Mouse (Mus musculus) gonadal fat pad, adult 2 months (tissue): ENCODE measurements around the gene Inpp4a. TPM values are rescaled to one million over a fixed set of nuclear protein-coding genes. Genes with fewer than 3 reads are reported as not detected.
A peak's percentile ranks its signal among the peaks of the same experiment; 100 is the strongest.

Source experiments
- DNase-seq: peaks from one replicate; pipeline ENCODE4 v3.0.0-alpha.2; 2012; ENCODE audit warnings: low read depth
- polyA plus RNA-seq: library from polyadenylated mRNA; depleted of rRNA; stranded (reverse); fragments of >200 nt; gene quantifications from 2 replicates; pipeline ENCODE4 v1.2.3, GENCODE M21; 2012; rRNA removed

Inpp4a gene
- polyA plus RNA-seq, 1 experiment: 10.6 TPM

- no peak for DNase-seq
Observed at GRCm38 (mm10) chr1:37409647-37410046, 110.0 kb downstream of the Inpp4a start.

- DNase-seq: no peak
Observed at GRCm38 (mm10) chr1:37415394-37415793, 115.7 kb downstream of the Inpp4a start.

GRCm38 (mm10) chr1:37419420-37419819, 119.8 kb downstream of the Inpp4a start:
- no peak for DNase-seq

GRCm38 (mm10) chr1:37427144-37427875, 127.6 kb downstream of the Inpp4a start:
- no peak for DNase-seq

- DNase-seq: no peak
Observed at GRCm38 (mm10) chr1:37428911-37429310, 129.2 kb downstream of the Inpp4a start.

GRCm38 (mm10) chr1:37429366-37430296, 130.0 kb downstream of the Inpp4a start, which contains the start of the genes Coa5 and Unc50:
Coa5 (minus strand) TSS chr1:37430103.
Unc50 (plus strand) TSS chr1:37430139.
- peak; percentile 68 for DNase-seq

- DNase-seq: no peak
Observed at GRCm38 (mm10) chr1:37430297-37430840, 130.7 kb downstream of the Inpp4a start.

- DNase-seq: no peak
Observed at GRCm38 (mm10) chr1:37436419-37436818, 136.8 kb downstream of the Inpp4a start.

GRCm38 (mm10) chr1:37442848-37443835, 143.5 kb downstream of the Inpp4a start:
- DNase-seq: no peak

GRCm38 (mm10) chr1:37448361-37449095, 148.9 kb downstream of the Inpp4a start:
- no peak for DNase-seq

GRCm38 (mm10) chr1:37451270-37451669, 151.6 kb downstream of the Inpp4a start:
- no peak for DNase-seq

- DNase-seq: no peak
Observed at GRCm38 (mm10) chr1:37457546-37457945, 157.9 kb downstream of the Inpp4a start.

Other genes with a start within 250 kb of the Inpp4a start
- 0.03 and 0.12 TPM in 2 replicates for gene Cnga3, start 85.4 kb upstream of the Inpp4a start, polyA plus RNA-seq
- 65.9 and 71.7 TPM in 2 replicates for gene Coa5, start 130.2 kb downstream of the Inpp4a start, polyA plus RNA-seq
- gene Unc50, start 130.3 kb downstream of the Inpp4a start, polyA plus RNA-seq: 61.6 and 64.9 TPM in 2 replicates
- gene Mgat4a, start 241.2 kb downstream of the Inpp4a start, polyA plus RNA-seq: 3.2 and 4.5 TPM in 2 replicates